Comparison of ENCODE assay signal across 11 mouse cellular contexts in genomic region chr8:86820186-86820755, GRCm38 (mm10).
DNase-seq lines count a peak whose midpoint lies in the region; ATAC-seq lines count a peak whose summit lies in the region.
"Had no signal": no experiment of that assay in that cellular context is flagged by ENCODE, and none has a peak within 500 bp of the region (broad histone marks: within the 10 kb centered on the region; RNA-seq: fewer than 3 reads in every experiment).

No protein-coding gene starts in this region.

- WGBS in heart, embryonic 14.5 days, result 47% methylated on average over 2 of the region's 2 CpGs
- 28% methylated on average over 2 of the region's 2 CpGs for WGBS in embryonic facial prominence, embryonic 15.5 days
- WGBS in limb, embryonic 15.5 days, result 15% methylated on average over 2 of the region's 2 CpGs
- WGBS in forebrain, embryonic 15.5 days, result 79% methylated on average over 2 of the region's 2 CpGs

- H3K4me3 ChIP-seq in heart, embryonic 14.5 days (ENCODE audit: control insufficient read depth in 1 of 2, insufficient read depth in 1 of 2, low read depth in 1 of 2, low read length in 2 of 2), result no peak overlapping the region
- no peak overlapping the region for H3K4me3 ChIP-seq in embryonic facial prominence, embryonic 15.5 days (replicated peaks)
- H3K4me3 ChIP-seq in limb, embryonic 15.5 days, result no peak overlapping the region
- H3K4me3 ChIP-seq in forebrain, embryonic 15.5 days, result no peak overlapping the region
- H3K4me3 ChIP-seq: erythroblast, embryonic 14.5 days; midbrain, embryonic 13.5 days had no signal

- no peaks in the 10 kb centered on the region for H3K36me3 ChIP-seq in heart, embryonic 14.5 days (ENCODE audit: control insufficient read depth, insufficient read depth, low read length)
- no peaks in the 10 kb centered on the region for H3K36me3 ChIP-seq in embryonic facial prominence, embryonic 15.5 days
- no peaks in the 10 kb centered on the region for H3K36me3 ChIP-seq in limb, embryonic 15.5 days
- no peaks in the 10 kb centered on the region for H3K36me3 ChIP-seq in forebrain, embryonic 15.5 days
- H3K36me3 ChIP-seq: G1E; midbrain, embryonic 13.5 days had no signal

- H3K4me2 ChIP-seq in heart, embryonic 14.5 days (ENCODE audit: low read length), result no peak overlapping the region
- no peak overlapping the region for H3K4me2 ChIP-seq in embryonic facial prominence, embryonic 15.5 days (replicated peaks)
- H3K4me2 ChIP-seq in limb, embryonic 15.5 days, result no peak overlapping the region
- H3K4me2 ChIP-seq in forebrain, embryonic 15.5 days (replicated peaks), result no peak overlapping the region
- H3K4me2 ChIP-seq: midbrain, embryonic 13.5 days had no signal

- ATAC-seq in heart, embryonic 14.5 days (ENCODE audit: insufficient number of reproducible peaks, insufficient read depth, low FRiP score, low read depth), result no peak
- no peak for ATAC-seq in embryonic facial prominence, embryonic 15.5 days (ENCODE audit: insufficient number of reproducible peaks, low FRiP score, low TSS enrichment, low read depth)
- ATAC-seq in limb, embryonic 15.5 days (ENCODE audit: insufficient number of reproducible peaks, low FRiP score, low TSS enrichment, low read depth), result peak; percentile 17; the same call in 1 of the 2 replicates
- no peak for ATAC-seq in forebrain, embryonic 15.5 days (replicated peaks)
- ATAC-seq: midbrain, embryonic 13.5 days had no signal

- H3K9ac ChIP-seq in heart, embryonic 14.5 days (ENCODE audit: low read length), result no peak overlapping the region
- H3K9ac ChIP-seq in embryonic facial prominence, embryonic 15.5 days, result no peak overlapping the region
- no peak overlapping the region for H3K9ac ChIP-seq in limb, embryonic 15.5 days
- H3K9ac ChIP-seq in forebrain, embryonic 15.5 days (replicated peaks), result no peak overlapping the region
- H3K9ac ChIP-seq: midbrain, embryonic 13.5 days had no signal

- H3K9me3 ChIP-seq in heart, embryonic 14.5 days (ENCODE audit: control insufficient read depth, low read length), result no peaks in the 10 kb centered on the region
- no peaks in the 10 kb centered on the region for H3K9me3 ChIP-seq in embryonic facial prominence, embryonic 15.5 days (replicated peaks)
- H3K9me3 ChIP-seq in limb, embryonic 15.5 days, result no peaks in the 10 kb centered on the region
- H3K9me3 ChIP-seq in forebrain, embryonic 15.5 days, result no peaks in the 10 kb centered on the region
- H3K9me3 ChIP-seq: G1E; midbrain, embryonic 13.5 days had no signal

- DNase-seq in heart, postnatal 36 days, result no peak
- DNase-seq in 3T3-L1 (ENCODE audit: low read depth, low spot score), result peak; percentile 48
- DNase-seq in ovary, postnatal 36 days (ENCODE audit: low spot score), result no peak
- DNase-seq: kidney, adult 11 months had no signal

- H3K27me3 ChIP-seq in heart, embryonic 14.5 days (ENCODE audit: control insufficient read depth, insufficient read depth, low read length), result no peaks in the 10 kb centered on the region
- H3K27me3 ChIP-seq in embryonic facial prominence, embryonic 15.5 days, result no peaks in the 10 kb centered on the region
- H3K27me3 ChIP-seq in limb, embryonic 15.5 days, result no peaks in the 10 kb centered on the region
- H3K27me3 ChIP-seq in forebrain, embryonic 15.5 days, result no peaks in the 10 kb centered on the region
- H3K27me3 ChIP-seq: midbrain, embryonic 13.5 days had no signal

- intact Hi-C loops in heart, postnatal 36 days (cut with DNase I), result loop anchor here (2.0 kb wide), 2 partner anchors 31 to 83 kb away; no protein-coding TSS in a partner anchor

- H3K4me1 ChIP-seq in heart, embryonic 14.5 days (ENCODE audit: control insufficient read depth in 2 of 2, insufficient read depth in 2 of 2, low read length in 2 of 2), result peaks cover 3 to 11% of the 10 kb centered on the region in 2 experiments; a peak in 3 of 4 replicates
- H3K4me1 ChIP-seq in embryonic facial prominence, embryonic 15.5 days, result peaks cover 16% of the 10 kb centered on the region
- H3K4me1 ChIP-seq in limb, embryonic 15.5 days, result peaks cover 15% of the 10 kb centered on the region
- H3K4me1 ChIP-seq in forebrain, embryonic 15.5 days, result 0 out of 2 replicates have a peak, but pooled peaks cover 2% of the 10 kb centered on the region

- H3K27ac ChIP-seq in heart, embryonic 14.5 days (replicated peaks in 1 of 2; ENCODE audit: control insufficient read depth in 1 of 2, insufficient read depth in 1 of 2, low read depth in 2 of 2, low read length in 2 of 2), result peak overlapping the region; percentile 0 to 62; a peak in 2 of 4 replicates
- peak overlapping the region; percentile 63; the same call in 1 of the 2 replicates for H3K27ac ChIP-seq in embryonic facial prominence, embryonic 15.5 days (replicated peaks)
- 0 out of 2 replicates have a peak overlapping the region, but pooled peaks have one; percentile 57 for H3K27ac ChIP-seq in limb, embryonic 15.5 days
- H3K27ac ChIP-seq in forebrain, embryonic 15.5 days (replicated peaks), result no peak overlapping the region
- H3K27ac ChIP-seq: midbrain, embryonic 13.5 days had no signal
